31 mouse cellular contexts compared by ENCODE assay signal in genomic region chr3:148134646-148135045, GRCm38 (mm10).
"Had no signal": no experiment of that assay in that cellular context is flagged by ENCODE, and none has a peak within 500 bp of the region (broad histone marks: within the 10 kb centered on the region; RNA-seq: fewer than 3 reads in every experiment).

No protein-coding gene starts in this region.

- H3K9ac ChIP-seq: limb, embryonic 12.5 days; limb, embryonic 13.5 days; limb, embryonic 15.5 days; liver, embryonic 13.5 days; liver, embryonic 14.5 days; liver, embryonic 15.5 days; liver, postnatal 0 days; lung, embryonic 14.5 days; lung, embryonic 15.5 days; midbrain, embryonic 12.5 days; midbrain, embryonic 13.5 days; midbrain, embryonic 15.5 days; neural tube, embryonic 12.5 days had no signal

- H3K36me3 ChIP-seq: limb, embryonic 10.5 days; limb, embryonic 12.5 days; limb, embryonic 13.5 days; limb, embryonic 15.5 days; liver, embryonic 13.5 days; liver, embryonic 15.5 days; lung, embryonic 15.5 days; midbrain, embryonic 10.5 days; midbrain, embryonic 12.5 days; midbrain, embryonic 13.5 days; midbrain, embryonic 15.5 days; neural tube, embryonic 12.5 days had no signal

- ATAC-seq: liver, postnatal 0 days; lung, postnatal 0 days; midbrain, embryonic 13.5 days; midbrain, embryonic 15.5 days; midbrain, embryonic 16.5 days had no signal

- H3K4me1 ChIP-seq: limb, embryonic 10.5 days; limb, embryonic 12.5 days; limb, embryonic 13.5 days; limb, embryonic 15.5 days; liver, embryonic 13.5 days; liver, embryonic 15.5 days; lung, embryonic 15.5 days; megakaryocyte, embryonic 14.5 days; midbrain, embryonic 10.5 days; midbrain, embryonic 12.5 days; midbrain, embryonic 13.5 days; midbrain, embryonic 15.5 days; neural tube, embryonic 12.5 days had no signal

- H3K9me3 ChIP-seq: limb, embryonic 10.5 days; limb, embryonic 12.5 days; limb, embryonic 13.5 days; limb, embryonic 15.5 days; liver, embryonic 13.5 days; liver, embryonic 15.5 days; lung, embryonic 15.5 days; megakaryocyte, embryonic 14.5 days; midbrain, embryonic 10.5 days; midbrain, embryonic 12.5 days; midbrain, embryonic 13.5 days; midbrain, embryonic 15.5 days; neural tube, embryonic 12.5 days had no signal

- DNase-seq: left cerebral cortex, postnatal 4 days; liver; liver, embryonic 13.5 days; liver, postnatal 0 days; lung, adult 18-20 months; lung, adult 2 months; lung, embryonic 14.5 days; lung, postnatal 14 days; lung, postnatal 36 days; lung, postnatal 4 days; midbrain, embryonic 14.5 days had no signal

- H3K27me3 ChIP-seq: limb, embryonic 12.5 days; limb, embryonic 13.5 days; limb, embryonic 15.5 days; liver, embryonic 13.5 days; liver, embryonic 15.5 days; lung, embryonic 15.5 days; megakaryocyte, embryonic 14.5 days; midbrain, embryonic 12.5 days; midbrain, embryonic 13.5 days; midbrain, embryonic 15.5 days; neural tube, embryonic 12.5 days had no signal

- H3K27ac ChIP-seq: left cerebral cortex, adult 2 months; limb, embryonic 10.5 days; limb, embryonic 12.5 days; limb, embryonic 13.5 days; limb, embryonic 15.5 days; liver, embryonic 13.5 days; liver, embryonic 14.5 days; liver, embryonic 15.5 days; lung, embryonic 15.5 days; macrophage; midbrain, embryonic 10.5 days; midbrain, embryonic 12.5 days; midbrain, embryonic 13.5 days; midbrain, embryonic 15.5 days; neural tube, embryonic 12.5 days had no signal

- H3K4me3 ChIP-seq: left cerebral cortex, adult 2 months; limb, embryonic 10.5 days; limb, embryonic 12.5 days; limb, embryonic 13.5 days; limb, embryonic 15.5 days; liver, embryonic 13.5 days; liver, embryonic 15.5 days; lung, embryonic 15.5 days; megakaryocyte, embryonic 14.5 days; midbrain, embryonic 10.5 days; midbrain, embryonic 12.5 days; midbrain, embryonic 13.5 days; midbrain, embryonic 15.5 days; myocyte; neural tube, embryonic 12.5 days had no signal

- H3K4me2 ChIP-seq: limb, embryonic 12.5 days; limb, embryonic 13.5 days; limb, embryonic 15.5 days; liver, embryonic 11.5 days; liver, embryonic 13.5 days; liver, embryonic 15.5 days; lung, embryonic 14.5 days; lung, embryonic 15.5 days; midbrain, embryonic 11.5 days; midbrain, embryonic 12.5 days; midbrain, embryonic 13.5 days; midbrain, embryonic 15.5 days; neural tube, embryonic 12.5 days had no signal
